Mouse (Mus musculus) heart, postnatal 0 days (tissue): ENCODE data around the gene Ccdc141.

Experiments
- CTCF ChIP-seq: IDR thresholded peaks from 2 replicates; pipeline ENCODE4 v1.5.1; 2016; ENCODE audit warnings: antibody characterized with exemption, control low read depth, low read depth
- EP300 ChIP-seq: IDR thresholded peaks from 2 replicates; pipeline ENCODE4 v1.6.1; 2016; ENCODE audit warnings: antibody characterized with exemption, low read depth

- TF ChIP-seq CTCF (no peak), EP300 (no peak)
Observed at GRCm38 (mm10) chr2:76972051-76972450, 198.4 kb downstream of the Ccdc141 start.
